Mouse (Mus musculus): ENCODE measurements around the gene Itpkb. TPM values are rescaled to one million over a fixed set of nuclear protein-coding genes. Genes with fewer than 3 reads are reported as not detected.

The Itpkb gene
- polyA plus RNA-seq, 1 experiment from 2014 or later = 6.8 TPM

DNA sequence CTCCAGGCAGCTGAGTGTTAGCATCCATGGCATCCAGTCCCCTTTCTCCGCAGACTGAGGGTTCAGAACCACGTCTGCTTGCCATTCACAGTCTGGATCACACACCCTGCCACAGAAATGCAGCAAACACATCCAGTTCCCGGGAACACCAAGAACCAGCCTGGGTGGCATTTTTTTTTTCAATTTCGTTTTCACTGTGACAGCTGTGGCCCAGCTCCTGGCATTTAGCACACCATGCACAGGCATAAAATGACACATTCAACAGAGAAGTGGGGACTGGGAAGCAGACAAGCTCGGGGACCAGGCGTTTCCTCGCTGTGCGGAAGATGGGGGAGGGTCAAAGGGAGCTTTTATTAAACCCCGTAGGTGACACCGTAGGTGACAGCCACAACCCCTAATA, 97.4 kb downstream of the Itpkb start:
- Histone ChIP-seq H3K4me2 (ENCODE audit: low read length) (no peak overlapping the region), H3K9me3 (replicated peaks; ENCODE audit: low read length) (no peaks in the 10 kb centered on the region), H3K27ac (no peak overlapping the region), H3K4me3 (replicated peaks; ENCODE audit: low read depth, low read length) (no peak overlapping the region), H3K9ac (ENCODE audit: low read depth, low read length) (no peak overlapping the region), H3K36me3 (ENCODE audit: insufficient read depth, low read length) (no peaks in the 10 kb centered on the region), H3K4me1 (replicated peaks; ENCODE audit: insufficient read depth, low read length) (no peaks in the 10 kb centered on the region), H3K27me3 (ENCODE audit: insufficient read depth, low read length) (no peaks in the 10 kb centered on the region)
- TF ChIP-seq CTCF (IDR thresholded peaks at IDR 0.05; ENCODE audit: low read depth) = no peak
- 43% methylated on average over 10 of the region's 10 CpGs for WGBS
- no peak for ATAC-seq (replicated peaks; ENCODE audit: low FRiP score, low read depth)
- DNase-seq (ENCODE audit: low spot score) = no peak

DNA sequence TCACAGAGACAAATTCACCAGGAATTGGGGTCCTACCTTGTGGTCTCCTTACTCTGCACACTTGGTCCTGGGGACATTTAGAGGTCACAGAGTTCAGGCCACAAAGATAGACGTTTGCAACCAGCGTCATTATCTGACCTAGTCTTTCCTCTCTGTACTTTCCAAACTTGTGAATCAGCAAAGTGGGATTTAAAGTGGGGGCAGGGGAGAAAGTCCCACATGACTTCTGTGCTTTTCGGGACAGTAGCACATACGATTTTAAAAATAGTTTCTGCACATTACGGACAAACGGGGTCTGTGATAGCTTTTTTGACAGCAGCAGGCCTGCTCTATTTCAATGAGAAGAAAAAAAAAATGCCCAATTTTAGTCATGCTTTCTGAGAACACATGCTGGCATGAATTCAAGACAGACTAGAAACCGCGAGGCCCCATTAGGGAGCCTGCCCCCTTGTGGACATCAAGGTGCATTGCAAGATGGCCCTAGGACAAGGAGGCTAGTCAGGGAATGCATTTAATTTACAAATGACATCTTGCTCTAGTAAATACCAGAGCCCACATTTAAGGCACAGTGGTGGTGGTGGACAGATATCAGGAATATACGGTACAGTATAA, 97.9 kb downstream of the Itpkb start:
- no peak overlapping the region for H3K9ac ChIP-seq (ENCODE audit: low read depth, low read length)
- 22% methylated on average over 9 of the region's 9 CpGs for WGBS
- H3K4me2 ChIP-seq (ENCODE audit: low read length) = no peak overlapping the region
- no peaks in the 10 kb centered on the region for H3K4me1 ChIP-seq (replicated peaks; ENCODE audit: insufficient read depth, low read length)
- H3K9me3 ChIP-seq (replicated peaks; ENCODE audit: low read length) = no peaks in the 10 kb centered on the region
- no peak overlapping the region for H3K4me3 ChIP-seq (replicated peaks; ENCODE audit: low read depth, low read length)
- peak; percentile 97 for TF ChIP-seq CTCF (IDR thresholded peaks at IDR 0.05; ENCODE audit: low read depth)
- no peak overlapping the region for H3K27ac ChIP-seq
- H3K27me3 ChIP-seq (ENCODE audit: insufficient read depth, low read length) = no peaks in the 10 kb centered on the region
- no peaks in the 10 kb centered on the region for H3K36me3 ChIP-seq (ENCODE audit: insufficient read depth, low read length)
- DNase-seq (ENCODE audit: low spot score) (peak; percentile 89), ATAC-seq (replicated peaks; ENCODE audit: low FRiP score, low read depth) (no peak)

DNA sequence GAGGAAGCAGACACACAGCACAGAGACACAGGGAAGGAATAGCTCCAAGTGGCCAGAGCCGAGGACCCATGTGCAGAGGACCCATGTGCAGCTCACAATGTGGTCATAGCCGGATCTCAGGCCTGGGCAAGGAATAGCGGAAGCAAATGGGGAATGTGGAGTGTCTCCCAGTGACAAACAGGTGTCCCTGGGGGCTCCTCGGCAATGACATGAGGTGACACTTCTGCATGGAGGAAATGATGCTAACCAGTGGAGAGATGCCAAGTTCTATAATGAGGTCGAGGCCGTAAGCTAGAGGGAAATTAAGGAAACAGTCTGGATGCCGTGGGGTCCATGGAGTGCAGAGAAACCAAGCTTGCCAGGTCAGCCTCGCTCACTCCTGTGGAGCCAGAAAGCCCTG, 98.6 kb downstream of the Itpkb start:
- 71% methylated on average over 8 of the region's 8 CpGs for WGBS
- H3K4me3 ChIP-seq (replicated peaks; ENCODE audit: low read depth, low read length) = no peak overlapping the region
- no peaks in the 10 kb centered on the region for H3K36me3 ChIP-seq (ENCODE audit: insufficient read depth, low read length)
- H3K9ac ChIP-seq (ENCODE audit: low read depth, low read length) = no peak overlapping the region
- DNase-seq (ENCODE audit: low spot score) (no peak), ATAC-seq (replicated peaks; ENCODE audit: low FRiP score, low read depth) (no peak)
- no peaks in the 10 kb centered on the region for H3K27me3 ChIP-seq (ENCODE audit: insufficient read depth, low read length)
- H3K4me1 ChIP-seq (replicated peaks; ENCODE audit: insufficient read depth, low read length) = no peaks in the 10 kb centered on the region
- no peak for TF ChIP-seq CTCF (IDR thresholded peaks at IDR 0.05; ENCODE audit: low read depth)
- H3K9me3 ChIP-seq (replicated peaks; ENCODE audit: low read length) = no peaks in the 10 kb centered on the region
- H3K27ac ChIP-seq = no peak overlapping the region
- H3K4me2 ChIP-seq (ENCODE audit: low read length) = no peak overlapping the region

DNA sequence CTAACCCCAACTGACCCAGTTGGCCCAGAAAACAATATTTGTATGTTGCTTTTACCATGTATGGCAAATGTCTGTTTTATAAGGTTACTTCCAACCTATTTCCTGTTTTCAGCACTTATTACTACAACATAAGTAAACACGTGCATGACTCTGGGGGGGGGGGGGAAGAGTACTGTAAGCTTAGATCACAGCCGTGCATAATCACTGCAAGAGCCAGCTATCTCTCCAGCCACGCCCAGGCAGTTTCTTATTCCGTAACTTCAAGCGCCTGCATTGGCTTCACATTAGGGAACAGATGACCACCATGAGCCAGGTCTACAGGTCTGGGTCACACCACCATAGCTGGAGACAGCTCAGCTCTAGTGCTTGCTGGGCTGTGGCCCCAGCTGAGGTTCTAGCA, 99.5 kb downstream of the Itpkb start:
- Histone ChIP-seq H3K9ac (ENCODE audit: low read depth, low read length) (no peak overlapping the region), H3K4me2 (ENCODE audit: low read length) (no peak overlapping the region), H3K9me3 (replicated peaks; ENCODE audit: low read length) (no peaks in the 10 kb centered on the region), H3K27me3 (ENCODE audit: insufficient read depth, low read length) (no peaks in the 10 kb centered on the region), H3K36me3 (ENCODE audit: insufficient read depth, low read length) (no peaks in the 10 kb centered on the region), H3K4me3 (replicated peaks; ENCODE audit: low read depth, low read length) (no peak overlapping the region), H3K27ac (no peak overlapping the region), H3K4me1 (replicated peaks; ENCODE audit: insufficient read depth, low read length) (no peaks in the 10 kb centered on the region)
- 62% methylated on average over 5 of the region's 5 CpGs for WGBS
- TF ChIP-seq CTCF (IDR thresholded peaks at IDR 0.05; ENCODE audit: low read depth) = no peak
- DNase-seq (ENCODE audit: low spot score) (no peak), ATAC-seq (replicated peaks; ENCODE audit: low FRiP score, low read depth) (no peak)

DNA sequence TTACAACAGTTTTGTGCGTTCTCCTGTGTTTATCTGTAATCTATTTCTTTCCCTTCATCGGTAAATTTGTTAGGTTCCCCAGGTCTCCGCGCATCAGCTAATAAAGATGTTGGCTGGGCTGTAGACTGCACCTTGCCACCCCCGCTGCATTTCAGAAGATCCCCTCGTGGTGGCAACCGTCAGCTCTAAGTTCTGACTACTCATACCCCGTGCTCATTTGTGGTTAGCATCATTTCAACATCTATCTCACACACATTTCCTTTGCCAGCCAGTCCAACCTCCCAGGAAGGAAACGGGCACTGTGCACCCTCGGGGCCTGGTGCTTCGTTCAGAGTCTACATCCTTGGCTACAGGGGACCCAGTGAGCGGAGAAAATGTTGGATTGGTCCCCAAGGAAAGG, 101.5 kb downstream of the Itpkb start:
- no peak for ATAC-seq (replicated peaks; ENCODE audit: low FRiP score, low read depth)
- Histone ChIP-seq H3K9me3 (replicated peaks; ENCODE audit: low read length) (no peaks in the 10 kb centered on the region), H3K4me3 (replicated peaks; ENCODE audit: low read depth, low read length) (no peak overlapping the region), H3K4me2 (ENCODE audit: low read length) (no peak overlapping the region), H3K36me3 (ENCODE audit: insufficient read depth, low read length) (no peaks in the 10 kb centered on the region), H3K27me3 (ENCODE audit: insufficient read depth, low read length) (no peaks in the 10 kb centered on the region), H3K4me1 (replicated peaks; ENCODE audit: insufficient read depth, low read length) (no peaks in the 10 kb centered on the region), H3K27ac (no peak overlapping the region), H3K9ac (ENCODE audit: low read depth, low read length) (no peak overlapping the region)
- DNase-seq (ENCODE audit: low spot score) = no peak
- 65% methylated on average over 12 of the region's 12 CpGs for WGBS
- peak; percentile 20; the same call in 1 of the 2 replicates for TF ChIP-seq CTCF (IDR thresholded peaks at IDR 0.05; ENCODE audit: low read depth)

DNA sequence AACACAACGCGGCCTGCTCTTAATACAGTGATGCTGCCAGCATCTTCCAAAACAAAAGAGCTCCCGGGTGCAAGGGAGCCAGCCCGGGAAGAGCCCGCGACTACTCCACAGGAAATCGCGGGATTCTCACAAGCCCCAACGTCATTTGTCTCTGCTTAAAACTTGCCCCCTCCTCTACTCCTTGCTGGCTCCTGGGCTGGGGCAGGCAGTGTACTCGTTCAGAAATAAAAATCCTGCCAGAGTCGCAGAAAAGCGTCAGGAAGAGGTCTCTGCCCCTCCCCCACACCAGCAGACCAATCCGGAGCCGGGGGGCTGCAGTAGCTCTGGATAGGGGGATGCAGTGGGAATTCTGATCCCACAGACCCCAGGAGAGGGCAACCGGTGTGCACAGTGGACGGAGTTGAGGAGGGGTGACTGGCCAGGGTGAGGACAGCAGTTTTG, 102.8 kb downstream of the Itpkb start:
- no peak for DNase-seq (ENCODE audit: low spot score)
- peak overlapping the region; percentile 49 for H3K4me2 ChIP-seq (ENCODE audit: low read length)
- 3% methylated on average over 16 of the region's 16 CpGs for WGBS

More for the DNA sequence above, 102.8 kb downstream of the Itpkb start:
- TF ChIP-seq CTCF (IDR thresholded peaks at IDR 0.05; ENCODE audit: low read depth) = no peak
- H3K9ac ChIP-seq (ENCODE audit: low read depth, low read length) = no peak overlapping the region
- no peak overlapping the region for H3K27ac ChIP-seq
- no peaks in the 10 kb centered on the region for H3K9me3 ChIP-seq (replicated peaks; ENCODE audit: low read length)
- ATAC-seq (replicated peaks; ENCODE audit: low FRiP score, low read depth) = no peak
- H3K4me1 ChIP-seq (replicated peaks; ENCODE audit: insufficient read depth, low read length) = no peaks in the 10 kb centered on the region
- no peaks in the 10 kb centered on the region for H3K36me3 ChIP-seq (ENCODE audit: insufficient read depth, low read length)
- H3K27me3 ChIP-seq (ENCODE audit: insufficient read depth, low read length) = no peaks in the 10 kb centered on the region
- 0 out of 2 replicates have a peak overlapping the region, but pooled peaks have one; percentile 9 for H3K4me3 ChIP-seq (replicated peaks; ENCODE audit: low read depth, low read length)

Measured in kidney, postnatal 0 days (tissue).